Mouse (Mus musculus): ENCODE measurements at regions not wholly inside any gene's neighbourhood (a gene's known extent, or its start where the extent isn't known, plus 50 kb on each side); places are given as distances from the start of the nearest gene placed in this dataset.

- no peak for TF ChIP-seq CTCF (IDR thresholded peaks at IDR 0.05; ENCODE audit: borderline replicate concordance, control insufficient read depth, extremely low read depth, insufficient read depth, low read length, poor library complexity)
- TF ChIP-seq POLR2A (IDR thresholded peaks at IDR 0.05; ENCODE audit: control insufficient read depth, extremely low read depth, insufficient read depth, low read length, poor library complexity): no peak
Observed at GRCm38 (mm10) chr5:101242651-101243050, 397.1 kb downstream of the Gpat3 start.
